Mouse (Mus musculus) lung, postnatal 10 days (tissue): ENCODE measurements around the gene Tmem30b.
"Not testable (repeated sequence)": the region's sequence is repeated elsewhere in the genome, so short reads cannot be mapped to it uniquely, and the experiment has no call there.

ENCODE experiments used
- DNase-seq: peaks from one replicate; pipeline ENCODE4 v3.0.0; 2021

Tmem30b gene

DNA sequence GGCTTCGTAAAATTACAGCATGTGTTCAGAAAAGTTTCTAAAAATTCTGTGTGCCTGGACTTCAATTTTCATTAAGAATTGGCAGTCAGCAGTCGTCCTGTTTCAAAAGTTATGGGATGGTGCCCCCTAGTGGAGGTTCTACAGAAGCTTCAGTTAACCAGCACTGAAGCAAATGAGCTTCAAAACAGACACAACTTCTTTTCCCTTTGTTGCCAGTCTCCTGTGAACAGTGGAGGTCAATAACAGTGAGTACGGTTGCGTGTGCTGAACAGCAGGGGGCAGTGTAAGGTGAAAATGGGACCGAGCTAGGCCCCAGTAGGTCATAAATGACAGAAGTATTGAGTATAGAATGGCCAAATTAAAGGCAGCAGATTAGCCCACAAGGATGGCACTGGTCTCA lies 8.0 kb upstream of the Tmem30b start:
- peak; percentile 86 for DNase-seq

DNA sequence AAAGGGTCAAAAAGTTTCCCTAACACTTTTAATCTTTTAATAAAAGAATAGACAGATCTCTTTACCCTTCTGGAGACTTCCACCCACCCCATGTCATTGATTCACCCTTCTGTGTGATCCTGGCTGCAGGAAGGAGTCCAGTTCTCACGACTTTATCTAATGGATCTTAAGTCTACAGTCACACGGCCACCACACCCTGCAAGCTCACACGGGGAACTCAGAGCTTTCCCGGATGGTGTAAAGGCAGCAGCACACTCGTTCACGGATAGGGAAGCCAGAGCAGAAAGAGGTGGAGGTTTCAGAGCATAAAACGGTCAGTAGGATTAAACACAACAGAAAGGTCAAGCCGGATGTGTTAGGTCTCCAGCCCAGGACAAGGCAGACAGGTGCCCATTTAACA lies 2.1 kb upstream of the Tmem30b start:
- no peak for DNase-seq

DNA sequence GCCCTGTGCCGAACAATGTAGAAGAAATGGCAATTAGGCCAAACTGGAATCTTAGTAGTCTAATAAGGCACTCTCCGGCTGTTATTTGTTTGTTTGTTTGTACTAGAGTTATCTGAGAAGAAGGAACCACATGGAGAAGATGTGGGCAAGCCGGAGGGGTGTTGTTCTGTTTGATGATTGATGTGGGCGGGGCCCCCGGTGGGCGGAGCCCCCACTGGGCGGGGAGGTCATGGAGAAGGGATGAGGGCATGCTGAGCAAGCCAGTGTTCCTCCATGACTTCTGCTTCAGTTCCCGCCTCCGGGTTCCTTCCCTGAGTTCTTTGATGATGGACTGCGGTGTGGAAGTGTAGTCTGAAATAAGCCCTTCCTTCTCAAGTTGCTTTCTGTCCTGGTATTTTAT lies 1.5 kb upstream of the Tmem30b start:
- no peak for DNase-seq

DNA sequence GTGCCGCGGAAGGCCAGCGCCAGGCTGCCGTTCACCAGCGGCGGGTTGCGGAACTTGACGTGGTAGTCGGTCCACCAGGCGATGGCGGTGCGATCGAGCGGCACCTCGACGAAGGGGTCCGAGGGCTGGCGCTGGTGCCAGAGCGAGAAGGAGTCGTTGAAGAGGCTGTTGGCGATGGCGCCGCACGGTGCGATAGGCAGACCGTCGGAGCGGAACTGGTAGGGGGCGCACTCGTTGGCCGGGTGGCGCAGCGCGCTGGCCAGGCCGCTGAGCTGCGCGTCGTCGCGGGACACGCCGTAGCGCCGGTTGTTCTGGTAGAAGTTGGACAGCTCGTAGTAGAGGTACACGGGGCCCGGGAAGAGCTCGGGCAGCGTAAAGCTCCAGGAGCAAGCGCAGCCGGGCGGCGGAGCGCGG lies 513 bp downstream of the Tmem30b start:
- peak; percentile 53 for DNase-seq

DNA sequence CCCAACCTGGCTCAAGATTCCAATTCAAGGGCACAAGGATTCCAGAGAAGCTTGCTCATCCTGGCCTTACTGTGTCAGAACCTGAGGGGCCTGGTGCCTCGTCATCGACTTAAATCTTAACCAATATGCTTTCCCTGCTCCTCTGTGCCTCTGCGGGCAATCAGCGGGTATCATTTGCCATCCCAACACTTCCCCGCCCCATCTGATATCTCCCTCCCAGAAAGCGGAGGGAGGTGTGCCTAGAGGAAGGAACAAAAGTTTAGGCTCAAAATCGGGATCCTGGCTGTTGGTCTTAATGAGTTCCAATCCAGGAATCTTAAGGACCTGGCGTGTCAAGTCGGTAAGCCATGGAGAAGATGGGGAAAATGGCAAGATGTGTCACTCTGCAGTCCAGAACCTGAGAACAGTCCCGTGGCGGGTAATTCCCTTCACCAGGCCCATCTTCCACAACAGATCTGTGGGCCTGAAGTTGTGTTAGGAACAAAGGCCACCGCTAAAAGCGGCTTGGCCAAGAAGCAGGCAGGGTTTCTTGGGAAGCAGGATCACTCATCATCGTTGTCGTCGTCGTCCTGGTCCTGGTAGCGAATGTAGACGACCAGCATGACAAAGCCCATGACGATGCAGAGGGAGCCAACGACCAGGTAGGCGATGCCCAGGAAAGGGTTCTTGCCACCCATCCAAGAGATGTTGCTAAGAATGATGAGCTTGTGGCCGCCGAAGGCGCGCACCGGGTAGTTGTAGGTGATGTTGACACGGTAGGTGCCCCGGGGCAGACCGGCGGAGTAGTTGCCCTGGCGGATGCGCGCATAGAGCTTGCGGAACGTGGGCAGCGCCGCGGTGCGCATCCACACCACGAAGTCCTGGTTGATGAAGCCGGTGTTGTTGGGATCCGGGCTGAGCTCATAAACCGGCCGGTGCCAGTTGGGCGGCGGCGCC lies 1.2 kb downstream of the Tmem30b start:
- no peak for DNase-seq

DNA sequence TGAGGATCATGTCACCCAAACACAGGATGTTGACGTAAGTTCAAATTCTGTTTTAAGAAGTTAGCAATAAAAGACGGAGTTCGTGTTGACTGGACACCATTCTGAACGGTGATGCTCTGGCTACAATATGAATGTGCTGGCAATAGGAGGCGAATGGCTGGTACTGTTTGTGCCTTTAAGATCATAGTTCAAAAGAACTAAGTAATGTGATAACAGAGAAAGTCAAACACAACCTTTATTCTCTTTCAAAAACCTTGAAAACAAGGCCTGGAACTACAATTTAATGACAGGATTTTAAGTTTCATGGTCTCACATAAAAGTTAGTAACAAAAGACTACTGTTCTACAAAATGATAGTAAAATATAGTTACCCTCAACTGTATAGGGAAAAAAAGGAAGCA lies 3.0 kb downstream of the Tmem30b start:
- no peak for DNase-seq

DNA sequence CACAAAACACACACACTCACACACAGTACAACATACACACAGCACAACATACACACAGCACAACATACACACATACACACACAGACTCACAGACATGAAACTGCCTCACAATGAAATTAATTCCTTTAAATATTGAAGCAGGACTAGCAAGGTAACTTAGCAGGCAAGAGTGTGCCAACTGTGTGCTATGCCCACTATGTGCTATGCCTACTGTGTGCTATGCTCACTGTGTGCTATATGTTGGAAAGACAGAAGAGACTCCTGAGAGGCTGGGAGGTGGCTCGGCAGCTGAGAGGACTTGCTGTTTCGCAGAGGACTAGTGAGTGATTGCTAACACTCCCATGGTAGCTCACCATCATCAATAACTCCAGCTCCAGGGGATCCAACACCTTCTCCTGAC lies 5.8 kb downstream of the Tmem30b start:
- DNase-seq = no peak

DNA sequence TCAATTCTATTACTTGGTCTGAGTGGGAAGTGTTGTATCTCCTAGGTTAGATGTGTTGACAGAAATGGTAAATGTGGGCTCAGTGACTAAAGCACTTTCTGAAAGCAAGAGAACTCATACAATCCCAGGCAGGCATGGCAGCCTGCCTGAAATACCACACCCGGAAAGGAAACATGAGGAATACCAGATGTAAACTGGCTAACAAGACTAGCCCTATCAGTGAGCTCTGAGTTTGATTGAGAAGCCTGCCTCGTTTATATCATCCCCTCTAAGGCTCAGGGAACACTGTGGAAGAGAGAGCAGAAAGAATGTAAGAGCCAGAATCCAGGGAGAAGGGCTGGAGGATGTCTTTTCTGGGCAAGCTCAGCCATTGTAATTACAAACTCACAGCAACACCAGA lies 7.0 kb downstream of the Tmem30b start:
- DNase-seq = no peak

DNA sequence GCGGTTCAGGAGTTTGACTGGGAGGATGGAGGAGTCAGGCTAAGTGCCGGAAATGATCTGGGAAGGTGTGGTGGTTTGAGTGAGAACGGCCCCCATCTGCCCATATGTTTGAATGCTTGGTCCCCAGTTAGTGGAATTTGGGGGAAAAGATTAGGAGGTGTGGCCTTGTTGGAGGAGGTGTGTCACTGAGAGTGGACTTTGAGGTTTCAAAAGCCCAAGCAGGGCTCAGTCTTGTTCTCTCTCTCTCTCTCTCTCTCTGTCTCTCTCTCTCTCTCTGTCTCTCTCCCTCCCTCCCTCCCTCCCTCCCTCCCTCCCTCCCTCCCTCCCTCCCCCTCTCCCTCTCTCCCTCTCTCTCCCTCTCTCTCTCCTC lies 8.1 kb downstream of the Tmem30b start:
- not testable (repeated sequence) for DNase-seq

DNA sequence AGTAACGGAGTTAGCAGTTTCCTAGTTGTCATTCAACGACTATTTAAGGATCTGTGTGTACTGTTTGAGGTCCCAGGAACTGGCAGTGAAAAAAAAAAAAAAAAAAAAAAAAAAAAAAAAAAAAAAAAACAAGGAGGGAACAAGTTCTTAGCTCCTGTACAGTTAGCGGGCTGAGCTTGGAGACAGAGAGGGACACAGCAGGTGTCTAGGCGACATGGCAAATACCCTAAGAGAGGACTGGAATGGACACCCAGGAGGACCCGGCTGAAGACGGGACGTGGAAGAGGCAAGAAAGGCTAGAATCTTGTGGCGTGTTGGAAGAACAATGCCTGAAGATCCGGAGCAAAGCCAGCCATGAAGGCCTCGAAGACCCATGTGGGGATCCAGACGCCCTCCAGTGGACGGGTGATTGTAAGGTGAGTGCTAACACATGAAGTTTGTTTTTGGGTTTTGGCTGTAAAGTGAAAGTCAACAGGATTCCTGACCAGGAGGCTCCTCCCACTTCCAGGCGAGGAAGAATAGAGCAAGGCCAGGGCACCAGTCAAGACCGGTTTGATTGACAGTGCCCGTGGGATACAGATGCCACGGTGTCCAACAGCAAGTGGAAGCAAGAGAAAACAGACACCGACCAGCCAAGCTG lies 8.6 kb downstream of the Tmem30b start:
- DNase-seq = peak; percentile 67

DNA sequence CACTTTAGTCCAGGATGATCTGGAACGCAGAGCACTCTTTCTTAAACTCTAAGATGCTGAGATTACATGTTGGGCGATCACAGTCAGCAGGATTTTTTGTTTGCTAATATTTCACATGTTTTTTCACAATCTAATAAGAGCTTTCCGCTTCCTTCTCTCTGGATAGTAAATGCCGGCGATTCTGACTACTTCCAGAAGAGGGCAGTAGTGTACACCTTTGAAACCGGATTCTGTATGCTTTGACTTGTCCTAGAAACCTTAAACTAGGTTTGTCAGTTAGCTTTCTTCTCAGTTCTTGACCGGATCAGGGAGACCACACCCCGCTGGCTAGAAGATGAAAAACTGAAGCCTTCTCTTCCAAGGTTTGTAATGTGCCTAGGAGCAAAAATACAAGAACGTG lies 11.6 kb downstream of the Tmem30b start:
- DNase-seq = peak; percentile 78

DNA sequence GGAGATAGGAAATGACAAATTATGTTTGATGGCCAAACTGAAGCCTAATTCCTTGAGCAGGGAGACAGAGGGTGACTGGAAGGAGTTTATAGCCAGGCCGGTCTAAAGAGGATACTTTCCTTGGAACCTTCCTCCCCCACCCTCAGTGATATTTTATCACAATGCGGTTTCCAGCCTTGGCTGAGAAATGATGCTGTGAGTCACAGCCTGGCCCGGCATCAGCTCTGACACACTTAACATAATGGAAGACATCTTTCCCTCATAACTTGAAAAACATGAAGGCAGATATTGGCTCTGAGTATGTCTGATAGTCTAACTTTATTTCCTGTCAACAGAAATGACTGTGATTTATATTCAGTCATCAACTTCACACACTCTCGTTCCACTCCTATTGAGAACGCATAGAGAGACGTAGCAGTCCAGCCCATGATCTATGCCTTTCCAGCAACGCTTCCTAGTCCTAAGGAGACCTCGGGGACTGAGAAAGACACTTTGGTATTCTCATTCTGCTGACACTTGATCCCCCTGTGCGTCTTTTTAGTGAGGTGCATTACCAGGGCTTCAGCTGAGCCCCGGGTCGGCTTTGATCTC lies 14.2 kb downstream of the Tmem30b start:
- no peak for DNase-seq

DNA sequence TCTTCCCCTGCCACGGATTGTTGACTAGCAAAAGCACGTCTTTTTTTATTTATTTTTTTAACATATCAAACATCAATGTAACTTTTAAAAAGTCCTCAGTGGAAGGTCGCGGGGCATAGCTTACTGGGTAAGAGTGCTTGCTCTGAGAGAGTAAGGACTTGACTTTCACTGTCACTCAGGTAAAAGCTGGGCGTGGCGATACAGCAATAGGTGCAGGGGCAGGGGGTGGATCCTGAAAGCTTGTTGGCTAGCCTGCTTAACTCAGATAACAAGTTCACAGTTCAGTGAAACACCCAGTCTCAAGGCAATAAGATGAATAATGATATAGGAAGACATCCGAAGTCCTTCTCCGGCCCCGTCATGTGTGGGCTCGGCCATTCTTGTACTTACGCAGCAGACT lies 16.6 kb downstream of the Tmem30b start:
- no peak for DNase-seq

DNA sequence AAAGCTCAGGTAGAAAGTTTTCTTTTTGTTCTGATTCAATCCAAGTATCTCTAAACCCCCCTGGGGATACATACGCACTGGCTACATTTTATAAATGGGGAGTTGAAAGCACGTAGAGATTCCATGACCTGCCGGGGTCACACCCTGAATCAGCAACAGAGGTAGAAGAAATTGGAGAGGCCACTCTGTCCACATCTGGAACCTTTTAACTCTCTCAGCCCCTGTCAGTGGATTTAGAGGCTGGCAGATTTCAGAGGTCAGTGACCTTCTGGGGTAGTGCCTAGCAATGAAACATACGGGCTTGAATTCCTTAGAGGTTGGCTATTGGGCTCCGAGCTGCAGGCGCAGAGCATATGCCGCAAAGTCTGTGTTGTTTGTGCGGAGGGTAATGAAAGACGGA lies 17.1 kb downstream of the Tmem30b start:
- no peak for DNase-seq

DNA sequence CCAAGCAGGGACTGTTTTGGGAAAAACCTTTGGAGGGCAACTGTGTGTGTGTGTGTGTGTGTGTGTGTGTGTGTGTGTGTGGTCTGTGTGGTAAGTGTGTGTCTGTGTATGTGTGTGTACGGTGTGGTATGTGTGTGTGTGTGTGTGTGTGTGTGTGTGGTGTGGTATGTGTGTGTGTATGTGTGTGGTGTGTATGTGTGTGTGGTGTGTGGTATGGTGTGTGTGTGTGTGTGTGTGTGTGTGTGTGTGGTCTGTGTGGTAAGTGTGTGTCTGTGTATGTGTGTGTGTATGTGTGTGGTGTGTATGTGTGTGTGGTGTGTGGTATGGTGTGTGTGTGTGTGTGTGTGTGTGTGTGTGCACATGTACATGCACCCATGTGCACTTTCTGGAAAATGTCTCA lies 18.1 kb downstream of the Tmem30b start:
- DNase-seq = not testable (repeated sequence)

DNA sequence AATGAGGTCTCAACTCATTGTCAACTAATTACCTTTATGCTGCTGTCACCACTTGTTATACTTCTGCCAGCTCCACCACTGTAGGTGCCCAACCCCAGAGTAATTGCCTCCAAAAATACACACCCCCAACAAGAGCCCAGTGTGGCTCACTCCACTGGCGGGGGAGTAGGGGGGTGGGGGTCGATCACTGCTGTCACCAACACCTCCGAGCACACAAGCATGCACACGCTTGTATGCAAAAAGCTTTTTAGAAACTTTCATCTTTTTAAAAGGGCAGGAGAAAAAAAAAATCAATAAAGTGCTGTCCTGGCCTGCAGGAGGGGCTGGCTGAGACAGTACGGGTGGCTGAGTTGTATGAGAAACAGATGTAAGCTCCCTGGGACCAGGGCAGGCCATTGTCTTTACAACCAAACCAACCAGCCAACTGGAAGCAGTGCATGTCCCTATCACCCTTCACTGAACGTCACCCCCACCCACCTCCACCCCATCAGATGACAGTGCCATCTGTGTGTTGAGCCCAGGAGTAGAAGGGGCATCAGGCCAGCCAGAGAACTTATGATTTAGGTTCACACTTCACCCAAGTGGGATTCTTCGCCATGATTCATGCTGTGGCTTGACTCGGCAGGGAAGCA lies 20.8 kb downstream of the Tmem30b start:
- DNase-seq = no peak

DNA sequence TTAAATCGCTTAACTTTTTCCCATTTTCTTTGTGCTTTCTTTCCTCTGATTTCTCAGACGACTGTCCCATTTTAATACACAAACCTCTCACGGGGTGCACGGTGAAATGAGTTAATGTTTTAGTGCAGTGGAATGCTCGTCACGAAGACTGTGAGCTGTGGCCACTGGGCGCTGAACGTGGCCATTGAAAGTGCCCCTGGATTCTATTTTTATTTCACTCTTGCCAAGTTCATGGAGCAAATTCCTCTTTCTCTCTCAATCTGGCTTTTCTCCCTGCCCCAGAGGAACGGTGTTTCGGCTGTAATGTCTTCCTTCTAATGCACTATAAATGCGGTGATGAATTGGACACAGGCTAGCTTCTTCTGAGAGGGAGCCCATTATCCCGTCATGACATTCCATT lies 23.1 kb downstream of the Tmem30b start:
- DNase-seq = no peak

DNA sequence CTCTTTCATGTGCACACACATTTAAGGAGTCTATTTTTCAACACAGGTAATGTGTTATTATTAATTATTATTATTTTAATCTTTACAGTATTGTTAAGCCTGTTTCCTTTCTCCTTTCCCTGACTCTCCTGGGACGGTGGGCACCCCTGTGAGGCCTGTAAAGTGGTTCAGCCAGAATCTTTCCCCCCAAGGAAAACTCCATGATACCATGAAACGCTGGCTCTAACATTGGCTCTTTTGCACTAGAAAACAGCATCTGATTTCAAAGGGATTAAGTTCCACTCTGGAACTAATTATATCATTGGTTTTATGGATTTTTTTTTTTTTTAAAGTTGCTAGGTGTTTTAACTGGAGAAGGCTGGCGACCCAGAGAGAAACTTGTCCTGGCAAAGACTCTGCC lies 24.2 kb downstream of the Tmem30b start:
- no peak for DNase-seq

DNA sequence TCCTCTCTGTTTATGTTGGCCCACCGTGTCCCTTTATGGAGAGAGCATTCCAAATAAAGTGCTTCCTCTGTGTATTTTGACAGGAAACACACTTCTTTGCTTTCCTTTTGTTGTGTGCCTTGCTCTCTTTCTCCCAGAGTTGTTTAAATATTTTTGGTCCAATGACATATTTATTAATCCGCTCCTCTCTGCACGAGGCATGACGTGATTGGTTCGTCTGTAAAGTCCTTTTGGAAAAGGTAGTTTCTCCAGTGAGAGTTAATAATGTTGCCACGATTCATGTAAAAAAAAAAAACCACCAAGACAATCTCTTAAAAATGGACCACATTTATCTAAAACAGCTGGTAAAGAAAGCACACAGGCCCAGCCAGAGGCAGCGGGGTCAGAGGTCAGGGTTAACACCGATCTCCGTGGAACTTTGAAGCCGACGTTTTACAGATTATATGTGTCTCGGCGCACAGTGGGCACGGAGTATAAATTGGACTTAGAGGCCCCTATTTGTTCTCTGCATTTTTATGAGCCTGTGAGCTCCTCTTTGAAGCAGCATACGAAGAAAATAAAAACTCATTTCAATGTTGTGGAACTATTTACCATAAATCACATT lies 24.9 kb downstream of the Tmem30b start:
- DNase-seq = no peak

DNA sequence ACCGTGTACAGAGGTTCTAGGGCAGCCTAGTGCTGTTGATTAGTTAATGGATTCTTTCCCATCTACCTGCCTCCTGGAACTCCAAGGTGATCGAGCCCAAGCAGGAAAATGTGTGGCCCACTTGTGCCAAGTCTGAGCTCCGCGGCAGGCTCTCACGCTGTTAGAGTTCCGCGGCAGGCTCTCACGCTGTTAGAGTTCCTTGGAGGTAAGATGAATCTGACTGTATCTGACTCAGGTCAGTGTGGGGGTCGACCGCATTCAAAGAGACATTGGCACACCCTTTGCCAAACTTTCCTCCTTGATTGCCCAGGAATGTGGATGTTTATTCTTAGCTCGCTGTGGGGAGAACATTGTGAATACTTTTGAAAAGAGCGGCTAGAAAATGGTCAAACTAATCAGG lies 28.4 kb downstream of the Tmem30b start:
- DNase-seq = no peak

DNA sequence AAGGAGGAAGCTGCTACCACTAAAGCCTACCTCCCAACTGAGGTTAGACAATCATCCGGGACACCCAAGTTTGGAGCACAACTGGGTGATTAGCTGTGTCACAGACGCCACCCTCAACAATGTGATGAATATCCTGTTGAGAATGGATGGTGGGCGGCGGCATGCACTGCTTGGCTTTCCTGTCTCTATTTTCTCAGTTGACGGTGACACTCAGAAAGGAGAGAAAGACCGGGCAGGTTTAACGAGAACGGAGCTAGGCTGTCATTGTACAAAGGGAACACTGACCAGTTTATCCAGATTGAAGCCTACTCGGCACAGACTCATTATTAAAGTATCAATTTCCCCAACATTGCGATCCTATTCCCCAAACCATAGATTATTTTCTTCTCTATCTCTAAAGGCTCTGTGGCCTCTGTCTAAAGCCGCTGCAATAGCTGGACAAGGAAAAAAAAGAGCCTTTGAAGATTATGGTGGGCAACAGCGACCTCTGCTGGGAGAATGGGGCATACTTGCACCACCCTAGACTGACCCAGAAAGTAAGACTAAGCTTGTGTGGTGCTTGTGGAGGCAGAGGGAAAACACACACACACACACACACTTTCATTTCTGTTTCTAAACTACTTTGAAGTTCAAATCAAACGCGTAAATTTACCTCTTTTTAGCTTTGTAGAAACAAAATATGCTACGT lies 29.0 kb downstream of the Tmem30b start:
- DNase-seq = peak; percentile 86

DNA sequence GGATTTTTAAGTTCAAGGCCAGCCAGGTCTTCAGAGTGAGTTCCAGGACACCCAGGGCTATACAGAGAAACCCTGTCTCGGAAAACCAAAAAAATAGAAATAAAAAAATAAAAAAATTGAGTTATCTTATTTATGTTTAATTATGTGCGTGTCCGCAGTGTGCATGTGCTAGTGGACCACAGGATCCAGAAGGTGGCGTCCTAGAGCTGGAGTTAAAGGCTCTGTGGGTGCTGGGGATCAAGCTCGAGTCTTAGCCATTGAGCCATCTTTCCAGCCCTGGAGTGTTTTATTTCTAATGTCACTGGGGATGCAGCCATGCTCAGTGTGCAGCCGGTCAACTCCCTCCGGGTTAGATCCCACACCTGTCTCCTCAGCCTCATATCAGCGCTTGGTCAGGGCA lies 29.7 kb downstream of the Tmem30b start:
- DNase-seq = no peak

DNA sequence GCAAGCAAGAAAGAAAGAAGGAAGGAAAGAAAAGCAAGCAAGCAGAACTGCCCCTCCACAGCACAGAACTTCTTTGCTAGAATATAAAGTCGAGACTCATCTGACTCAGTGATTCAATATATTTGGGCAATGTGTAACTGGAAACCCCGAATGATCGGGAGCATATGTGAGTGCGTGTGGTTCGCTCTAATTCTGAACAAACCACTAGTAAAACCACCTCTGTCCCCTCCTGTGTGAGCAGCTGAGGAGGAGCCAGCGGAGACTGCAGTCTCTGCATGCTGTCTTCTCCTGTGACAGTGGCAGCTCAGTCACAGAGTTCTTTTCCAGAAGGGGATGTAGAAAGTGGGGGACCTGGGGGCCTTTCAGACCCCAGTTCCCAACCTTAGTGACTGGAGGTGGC lies 31.5 kb downstream of the Tmem30b start:
- no peak for DNase-seq
